Mouse (Mus musculus) G1E (cell line): ENCODE results near the gene Vmn2r37. TPM values are rescaled to one million over a fixed set of nuclear protein-coding genes. Genes with fewer than 3 reads are reported as not detected.
"Not testable (repeated sequence)": the region's sequence is repeated elsewhere in the genome, so short reads cannot be mapped to it uniquely, and the experiment has no call there.

ENCODE experiments used
- ATAC-seq: 2 replicates; pipeline ENCODE4 v1.8.0; 2016; ENCODE audit warnings: mild to moderate bottlenecking; ENCODE audit not compliant: insufficient number of reproducible peaks, poor library complexity, low FRiP score, severe bottlenecking; ENCODE audit errors: extremely low read depth
- DNase-seq: peaks from one replicate; pipeline ENCODE4 v3.0.0; 2012; ENCODE audit warnings: low spot score
- H3K27me3 ChIP-seq: 2 replicates; pipeline ENCODE4 v1.6.1; 2012; ENCODE audit warnings: mild to moderate bottlenecking, low read length, inconsistent platforms; ENCODE audit not compliant: insufficient read depth
- H3K36me3 ChIP-seq: replicated peaks from 2 replicates; pipeline ENCODE3; 2012; ENCODE audit warnings: mild to moderate bottlenecking, inconsistent platforms
- H3K4me1 ChIP-seq: 2 replicates; pipeline ENCODE4 v1.6.1; 2012; ENCODE audit warnings: low read depth, low read length, inconsistent platforms, mixed read lengths; ENCODE audit not compliant: insufficient read depth
- H3K4me3 ChIP-seq: 2 replicates; pipeline ENCODE4 v1.5.1; 2012; ENCODE audit warnings: low read depth, mild to moderate bottlenecking, inconsistent platforms, low read length, moderate library complexity, mixed read lengths
- H3K9me3 ChIP-seq: replicated peaks from 2 replicates; pipeline ENCODE4 v1.6.1; 2012; ENCODE audit warnings: inconsistent platforms
- polyA plus RNA-seq: library from polyadenylated mRNA; stranded (reverse); fragments of >175 nt; gene quantifications from 2 replicates; pipeline ENCODE4 v1.2.3, GENCODE M21; 2012
- total RNA-seq, 2 experiments: library from RNA; stranded (forward) in 1 of 2; stranded (reverse) in 1 of 2; fragments of 200-1000 nt in 1 of 2; fragments of >200 nt in 1 of 2; fragmentation: Nextera tagmentation in 1 of 2; gene quantifications; 2 replicates each; pipeline ENCODE4 v1.2.3; 2014 to 2017

The Vmn2r37 gene
- total RNA-seq (2014; fragmentation: Nextera tagmentation) (not detected in 2 replicates), total RNA-seq (2017) (0.11 TPM in 1 of 2 replicates, not detected in the other), polyA plus RNA-seq (not detected in 2 replicates)

- H3K27me3 ChIP-seq, H3K9me3 ChIP-seq, ATAC-seq, H3K4me1 ChIP-seq, H3K4me3 ChIP-seq, DNase-seq, H3K36me3 ChIP-seq: not testable (repeated sequence)
These were observed at the start of gene Vmn2r37 for GRCm38 (mm10) chr7:9223553-9223952. Gene Vmn2r37, minus strand, starts transcription at chr7:9223653.

Other genes starting within 250 kb of the Vmn2r37 start
- gene Vmn2r39, start 192.9 kb downstream of the Vmn2r37 start, total RNA-seq (2014; fragmentation: Nextera tagmentation): not detected in 2 replicates
- 0.06 TPM in 1 of 2 replicates, not detected in the other for gene Vmn2r39, start 192.9 kb downstream of the Vmn2r37 start, total RNA-seq (2017)
- not detected in 2 replicates for gene Vmn2r39, start 192.9 kb downstream of the Vmn2r37 start, polyA plus RNA-seq
- not detected in 2 replicates for gene Vmn2r38, start 125.8 kb downstream of the Vmn2r37 start, total RNA-seq (2014; fragmentation: Nextera tagmentation)
- 0.16 TPM in 1 of 2 replicates, not detected in the other for gene Vmn2r38, start 125.8 kb downstream of the Vmn2r37 start, total RNA-seq (2017)
- gene Vmn2r38, start 125.8 kb downstream of the Vmn2r37 start, polyA plus RNA-seq: 0.01 TPM in 1 of 2 replicates, not detected in the other